Mouse (Mus musculus) megakaryocyte-erythroid progenitor cell, adult 5 weeks (primary cell): ENCODE measurements around the gene Acbd4. TPM values are rescaled to one million over a fixed set of nuclear protein-coding genes. Genes with fewer than 3 reads are reported as not detected.

Experiments used
- polyA plus RNA-seq: library from polyadenylated mRNA; stranded (reverse); fragments of >175 nt; gene quantifications from 2 replicates; pipeline ENCODE4 v1.2.3, GENCODE M21; 2012

Gene Acbd4
- 12.1 TPM in 2 replicates for polyA plus RNA-seq

DNA sequence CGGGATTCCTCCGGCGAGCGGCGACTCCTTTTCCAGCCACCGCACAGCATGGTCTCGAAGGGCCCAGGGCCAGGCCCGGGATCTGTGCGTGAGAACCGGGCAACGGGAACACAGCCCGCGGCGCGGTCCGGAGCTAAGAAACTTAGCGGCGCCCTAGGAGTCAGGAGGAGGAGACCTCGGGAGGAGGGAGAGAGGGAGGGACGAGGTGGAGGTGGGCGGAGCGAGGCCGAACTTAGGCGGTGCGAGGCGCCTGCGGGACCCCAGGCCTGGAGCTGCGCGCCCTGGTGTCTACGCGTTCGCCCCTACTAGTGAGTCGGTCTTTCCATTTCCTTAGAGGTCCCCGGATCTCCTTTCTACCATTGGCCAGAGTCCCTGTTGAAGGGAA is at the start of gene Acbd4, which contains the start of gene Plcd3:
Gene Acbd4 (plus strand): TSS at position 202 of the 385 bp plus-strand sequence.
Gene Plcd3 (minus strand): TSS at position 178 of the 385 bp plus-strand sequence.

DNA sequence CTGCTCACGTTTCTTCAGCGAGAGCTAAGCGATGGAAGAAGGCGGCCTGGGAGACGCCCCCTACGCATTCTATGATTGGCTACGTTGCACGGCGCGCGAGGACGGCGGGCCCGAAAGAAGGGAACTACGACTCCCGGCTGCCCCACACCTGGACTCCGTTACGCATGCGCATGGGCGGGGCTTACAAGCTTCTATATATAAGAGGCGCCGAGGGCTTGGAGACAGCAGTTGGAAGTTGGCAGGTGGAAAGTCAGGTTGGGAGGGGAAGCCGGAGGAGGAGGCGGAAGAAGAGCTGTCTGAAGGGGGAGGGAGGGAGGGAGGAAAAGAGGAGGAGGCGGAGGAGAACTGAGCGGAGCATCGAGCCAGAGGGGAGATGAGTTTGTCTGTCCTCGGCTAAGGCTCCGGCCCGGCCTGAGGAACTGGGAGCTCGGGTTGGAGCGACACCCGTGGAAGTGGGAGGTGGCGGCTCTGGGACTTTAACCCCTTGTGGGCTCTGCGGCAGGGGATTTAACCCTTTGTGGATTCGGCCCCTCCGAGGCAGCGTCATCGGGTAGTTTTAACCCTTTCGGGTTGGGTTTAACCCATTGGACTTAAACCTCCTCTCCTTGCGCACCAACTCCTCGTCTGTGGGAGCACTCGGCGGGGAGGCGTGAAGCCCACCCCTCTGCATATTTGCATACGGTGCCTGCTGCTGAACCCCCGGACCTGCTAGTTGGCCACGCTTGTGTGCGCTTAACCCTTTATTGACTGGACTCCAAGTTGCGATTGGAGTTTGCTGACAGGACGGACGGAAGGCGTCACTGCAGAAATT is 14.7 kb downstream of the Acbd4 start, which contains the start of gene Hexim1:
Gene Hexim1 (plus strand): TSS at position 224 of the 811 bp plus-strand sequence.

DNA sequence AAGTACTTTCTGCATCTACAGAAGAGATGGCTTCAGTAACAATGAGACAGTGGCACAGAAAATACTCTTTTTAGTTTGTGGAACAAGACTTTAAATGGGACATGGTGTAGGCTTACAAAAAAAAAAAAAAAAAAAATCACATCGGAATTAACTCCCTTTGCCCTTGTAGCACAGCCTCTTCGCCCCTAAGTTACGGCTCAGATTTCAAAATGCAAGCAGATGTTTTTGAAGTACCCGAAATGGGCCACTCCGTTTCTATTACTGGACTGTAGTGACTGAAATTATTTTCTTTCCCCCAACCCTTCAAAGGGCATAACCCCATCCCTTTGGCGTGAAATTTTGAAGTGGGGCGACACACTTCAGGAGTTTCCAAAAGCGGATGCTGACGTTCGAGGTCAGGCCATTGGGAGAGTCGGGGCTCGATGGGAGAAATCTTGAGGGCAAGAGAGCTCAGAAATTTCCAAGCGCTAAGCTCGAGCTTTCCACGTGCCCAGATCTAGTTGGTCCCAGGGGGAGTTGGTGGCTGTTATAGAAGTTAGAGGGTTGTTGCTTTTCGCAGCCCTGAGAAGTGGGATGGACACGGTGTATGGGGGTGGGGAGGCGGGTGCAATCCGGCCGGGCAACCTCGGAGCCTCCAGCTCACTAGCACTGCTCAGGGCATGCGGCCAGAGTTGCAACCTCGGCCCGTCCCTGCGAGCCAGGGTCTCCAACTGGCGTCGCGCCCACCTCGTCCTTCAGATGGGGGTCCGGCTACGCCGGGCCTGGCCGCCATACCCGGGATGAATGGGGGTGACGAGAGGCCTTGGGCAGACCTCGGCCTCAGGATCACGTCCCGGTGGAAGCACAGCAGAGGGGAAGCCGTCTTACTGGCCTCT is 30.5 kb downstream of the Acbd4 start, which contains the start of gene Hexim2:
Gene Hexim2 (plus strand): TSS at position 729 of the 875 bp plus-strand sequence.

Other genes with a start within 250 kb of the Acbd4 start
- 180 and 239 TPM in 2 replicates for gene Eftud2, start 220.7 kb upstream of the Acbd4 start, polyA plus RNA-seq
- 0.19 TPM in 1 of 2 replicates, not detected in the other for gene Ccdc103, start 220.5 kb upstream of the Acbd4 start, polyA plus RNA-seq
- not detected in 2 replicates for gene Fam187a, start 216.5 kb upstream of the Acbd4 start, polyA plus RNA-seq
- gene Gfap, start 200.8 kb upstream of the Acbd4 start, polyA plus RNA-seq, result 0.02 and 0.06 TPM in 2 replicates
- 19.7 and 21.6 TPM in 2 replicates for gene Kif18b, start 176.6 kb upstream of the Acbd4 start, polyA plus RNA-seq
- gene C1ql1, start 155.0 kb upstream of the Acbd4 start, polyA plus RNA-seq, result 0.06 and 0.60 TPM in 2 replicates
- 8.9 and 14.0 TPM in 2 replicates for gene Nmt1, start 73.5 kb upstream of the Acbd4 start, polyA plus RNA-seq
- gene Dcakd, start 73.3 kb upstream of the Acbd4 start, polyA plus RNA-seq, result 91.4 and 99.8 TPM in 2 replicates
- gene Plcd3, start within 50 bp of the Acbd4 start, polyA plus RNA-seq, result 0.39 and 1.1 TPM in 2 replicates
- 41.2 and 64.6 TPM in 2 replicates for gene Hexim1, start 14.5 kb downstream of the Acbd4 start, polyA plus RNA-seq
- 8.2 and 8.4 TPM in 2 replicates for gene Hexim2, start 30.7 kb downstream of the Acbd4 start, polyA plus RNA-seq
- gene Fmnl1, start 69.4 kb downstream of the Acbd4 start, polyA plus RNA-seq, result 146 and 177 TPM in 2 replicates
- gene 1700023F06Rik, start 106.9 kb downstream of the Acbd4 start, polyA plus RNA-seq, result not detected in 2 replicates
- gene Spata32, start 116.8 kb downstream of the Acbd4 start, polyA plus RNA-seq, result not detected in 2 replicates
- gene Map3k14, start 165.8 kb downstream of the Acbd4 start, polyA plus RNA-seq, result 8.7 and 10.8 TPM in 2 replicates